Mouse (Mus musculus) inflammation-experienced regulatory T-cells, adult 16 weeks (primary cell): ENCODE measurements around the gene Ppp1r1c. TPM values are rescaled to one million over a fixed set of nuclear protein-coding genes. Genes with fewer than 3 reads are reported as not detected.

Experiments used
- polyA plus RNA-seq: library from polyadenylated mRNA; unstranded; fragments of 100-300 nt; shearing (Covaris generic); gene quantifications from one replicate; pipeline ENCODE4 v1.2.1, GENCODE M21; 2017

The Ppp1r1c gene
- polyA plus RNA-seq, result not detected

GRCm38 (mm10) chr2:79707575-79707974, at the start of gene Ppp1r1c:
Gene Ppp1r1c, plus strand, starts transcription at chr2:79707780.

Other genes with a start within 250 kb of the Ppp1r1c start
- 2.5 TPM for gene Itprid2, start 72.4 kb upstream of the Ppp1r1c start, polyA plus RNA-seq